Mouse (Mus musculus): Measurements from ENCODE around the gene Gm19426. TPM values are rescaled to one million over a fixed set of nuclear protein-coding genes. Genes with fewer than 3 reads are reported as not detected.
"Not testable (repeated sequence)": the region's sequence is repeated elsewhere in the genome, so short reads cannot be mapped to it uniquely, and the experiment has no call there.

Gene Gm19426
- total RNA-seq, 2 experiments from 2014 or later: 0.98 to 1.7 TPM

GRCm38 (mm10) chr2:84750115-84750514 is 6.7 kb upstream of the Gm19426 start:
- peak; percentile 52 to 61 for DNase-seq

GRCm38 (mm10) chr2:84744126-84744525 is 671 bp upstream of the Gm19426 start:
- DNase-seq: no peak

- peak in 1 of 2 experiments; percentile 11 for DNase-seq
Observed at GRCm38 (mm10) chr2:84742451-84743283, 788 bp downstream of the Gm19426 start.

GRCm38 (mm10) chr2:84741841-84742450 is 1.5 kb downstream of the Gm19426 start:
- DNase-seq: peak in 1 of 2 experiments; percentile 15

- DNase-seq: peak in 1 of 2 experiments; percentile 18
Observed at GRCm38 (mm10) chr2:84740608-84741333, 2.7 kb downstream of the Gm19426 start.

GRCm38 (mm10) chr2:84738271-84738911 is 5.1 kb downstream of the Gm19426 start:
- DNase-seq: peak; percentile 22 to 54

- DNase-seq: no peak
Observed at GRCm38 (mm10) chr2:84737451-84737925, 6.0 kb downstream of the Gm19426 start.

- DNase-seq: no peak
Observed at GRCm38 (mm10) chr2:84736312-84737161, 6.9 kb downstream of the Gm19426 start.

GRCm38 (mm10) chr2:84735346-84735920 is 8.0 kb downstream of the Gm19426 start:
- DNase-seq: no peak

GRCm38 (mm10) chr2:84734919-84735318 is 8.5 kb downstream of the Gm19426 start:
- no peak for DNase-seq

- DNase-seq: no peak
Observed at GRCm38 (mm10) chr2:84734351-84734864, 9.0 kb downstream of the Gm19426 start.

GRCm38 (mm10) chr2:84733579-84734300 is 9.7 kb downstream of the Gm19426 start, which contains the start of gene Ypel4:
Gene Ypel4, plus strand, starts transcription at chr2:84734058.
- peak; percentile 37 to 58 for DNase-seq

GRCm38 (mm10) chr2:84732394-84732793 is 11.1 kb downstream of the Gm19426 start:
- no peak for DNase-seq

GRCm38 (mm10) chr2:84731206-84731605 is 12.2 kb downstream of the Gm19426 start:
- no peak for DNase-seq

GRCm38 (mm10) chr2:84728191-84728590 is 15.3 kb downstream of the Gm19426 start:
- DNase-seq: not testable (repeated sequence)

GRCm38 (mm10) chr2:84727172-84727858 is 16.1 kb downstream of the Gm19426 start, which contains the start of gene Clp1:
Gene Clp1, minus strand, starts transcription at chr2:84727350.
- peak; percentile 98 to 99 for DNase-seq

- DNase-seq: no peak
Observed at GRCm38 (mm10) chr2:84726716-84727115, 16.7 kb downstream of the Gm19426 start.

- no peak for DNase-seq
Observed at GRCm38 (mm10) chr2:84725770-84726169, 17.7 kb downstream of the Gm19426 start.

GRCm38 (mm10) chr2:84723856-84724255 is 19.6 kb downstream of the Gm19426 start:
- DNase-seq: no peak

Measured in heart, adult 18-20 months (tissue).